Mouse (Mus musculus): ENCODE measurements around the gene Zfp644. TPM values are rescaled to one million over a fixed set of nuclear protein-coding genes. Genes with fewer than 3 reads are reported as not detected.

Zfp644 gene
- polyA plus RNA-seq, 1 experiment from 2014 or later = 106 TPM

GRCm38 (mm10) chr5:106622193-106622592, 74.9 kb downstream of the Zfp644 start:
- ATAC-seq = no peak
- 94% methylated on average over 5 of the region's 5 CpGs for WGBS
- H3K9me3 ChIP-seq (replicated peaks; ENCODE audit: control insufficient read depth, low read length) = no peaks in the 10 kb centered on the region

GRCm38 (mm10) chr5:106620446-106620845, 76.6 kb downstream of the Zfp644 start:
- H3K9me3 ChIP-seq (replicated peaks; ENCODE audit: control insufficient read depth, low read length) = no peaks in the 10 kb centered on the region
- no peaks in the 10 kb centered on the region for H3K27me3 ChIP-seq (replicated peaks; ENCODE audit: control insufficient read depth, insufficient read depth, low read length)
- H3K4me3 ChIP-seq (ENCODE audit: low read depth, low read length) = no peak overlapping the region
- H3K4me1 ChIP-seq (ENCODE audit: control insufficient read depth, insufficient read depth, low read length) = no peaks in the 10 kb centered on the region
- H3K36me3 ChIP-seq (ENCODE audit: control insufficient read depth, insufficient read depth, low read length) = peaks cover 28% of the 10 kb centered on the region; the same call in 1 of the 2 replicates
- no peak overlapping the region for H3K9ac ChIP-seq (ENCODE audit: low read length)
- 93% methylated on average over 6 of the region's 6 CpGs for WGBS
- no peak for DNase-seq (ENCODE audit: low spot score)
- ATAC-seq = no peak
- no peak overlapping the region for H3K27ac ChIP-seq (ENCODE audit: low read depth, low read length)
- no peak overlapping the region for H3K4me2 ChIP-seq (ENCODE audit: low read length)

More at GRCm38 (mm10) chr5:106622193-106622592, 74.9 kb downstream of the Zfp644 start:
- H3K27ac ChIP-seq (ENCODE audit: low read depth, low read length) = no peak overlapping the region
- H3K9ac ChIP-seq (ENCODE audit: low read length) = no peak overlapping the region
- H3K36me3 ChIP-seq (ENCODE audit: control insufficient read depth, insufficient read depth, low read length) = peaks cover 28% of the 10 kb centered on the region; the same call in 1 of the 2 replicates
- DNase-seq (ENCODE audit: low spot score) = no peak
- H3K27me3 ChIP-seq (replicated peaks; ENCODE audit: control insufficient read depth, insufficient read depth, low read length) = no peaks in the 10 kb centered on the region
- no peaks in the 10 kb centered on the region for H3K4me1 ChIP-seq (ENCODE audit: control insufficient read depth, insufficient read depth, low read length)
- H3K4me3 ChIP-seq (ENCODE audit: low read depth, low read length) = no peak overlapping the region
- H3K4me2 ChIP-seq (ENCODE audit: low read length) = no peak overlapping the region

- Histone ChIP-seq H3K4me3 (ENCODE audit: low read depth, low read length) (no peak overlapping the region), H3K27ac (ENCODE audit: low read depth, low read length) (no peak overlapping the region), H3K4me1 (ENCODE audit: control insufficient read depth, insufficient read depth, low read length) (no peaks in the 10 kb centered on the region), H3K36me3 (ENCODE audit: control insufficient read depth, insufficient read depth, low read length) (peaks cover 13% of the 10 kb centered on the region; the same call in 1 of the 2 replicates), H3K9ac (ENCODE audit: low read length) (no peak overlapping the region), H3K4me2 (ENCODE audit: low read length) (no peak overlapping the region), H3K9me3 (replicated peaks; ENCODE audit: control insufficient read depth, low read length) (no peaks in the 10 kb centered on the region), H3K27me3 (replicated peaks; ENCODE audit: control insufficient read depth, insufficient read depth, low read length) (no peaks in the 10 kb centered on the region)
- ATAC-seq = no peak
- 97% methylated on average over 2 of the region's 2 CpGs for WGBS
- no peak for DNase-seq (ENCODE audit: low spot score)
Observed at GRCm38 (mm10) chr5:106615006-106615405, 82.1 kb downstream of the Zfp644 start.

GRCm38 (mm10) chr5:106614570-106614969, 82.5 kb downstream of the Zfp644 start:
- no peak overlapping the region for H3K27ac ChIP-seq (ENCODE audit: low read depth, low read length)
- no peaks in the 10 kb centered on the region for H3K4me1 ChIP-seq (ENCODE audit: control insufficient read depth, insufficient read depth, low read length)
- no peak overlapping the region for H3K4me2 ChIP-seq (ENCODE audit: low read length)
- 86% methylated on average over 7 of the region's 7 CpGs for WGBS
- ATAC-seq (no peak), DNase-seq (ENCODE audit: low spot score) (no peak)
- peaks cover 13% of the 10 kb centered on the region; the same call in 1 of the 2 replicates for H3K36me3 ChIP-seq (ENCODE audit: control insufficient read depth, insufficient read depth, low read length)
- H3K4me3 ChIP-seq (ENCODE audit: low read depth, low read length) = no peak overlapping the region
- H3K27me3 ChIP-seq (replicated peaks; ENCODE audit: control insufficient read depth, insufficient read depth, low read length) = no peaks in the 10 kb centered on the region
- no peaks in the 10 kb centered on the region for H3K9me3 ChIP-seq (replicated peaks; ENCODE audit: control insufficient read depth, low read length)
- H3K9ac ChIP-seq (ENCODE audit: low read length) = no peak overlapping the region

GRCm38 (mm10) chr5:106612151-106612550, 84.9 kb downstream of the Zfp644 start:
- no peak overlapping the region for H3K4me2 ChIP-seq (ENCODE audit: low read length)
- WGBS = 97% methylated on average over 2 of the region's 2 CpGs
- ATAC-seq = no peak

GRCm38 (mm10) chr5:106608798-106609197, 88.3 kb downstream of the Zfp644 start, which contains the start of gene Gm17304:
Gm17304 (plus strand) TSS chr5:106609098.
- no peak within 1 kb of the TSS for H3K27ac ChIP-seq (ENCODE audit: low read depth, low read length)
- DNase-seq (ENCODE audit: low spot score) (no peak), ATAC-seq (no peak)
- no peaks in the 10 kb centered on the region for H3K4me1 ChIP-seq (ENCODE audit: control insufficient read depth, insufficient read depth, low read length)
- peaks cover 4% of the 10 kb centered on the region; the same call in 1 of the 2 replicates for H3K36me3 ChIP-seq (ENCODE audit: control insufficient read depth, insufficient read depth, low read length)
- no peak within 1 kb of the TSS for H3K4me2 ChIP-seq (ENCODE audit: low read length)
- 95% methylated on average over 4 of the region's 4 CpGs for WGBS
- no peak within 1 kb of the TSS for H3K9ac ChIP-seq (ENCODE audit: low read length)
- no peak within 1 kb of the TSS for H3K4me3 ChIP-seq (ENCODE audit: low read depth, low read length)
- H3K27me3 ChIP-seq (replicated peaks; ENCODE audit: control insufficient read depth, insufficient read depth, low read length) = no peaks in the 10 kb centered on the region
- H3K9me3 ChIP-seq (replicated peaks; ENCODE audit: control insufficient read depth, low read length) = no peaks in the 10 kb centered on the region

More at GRCm38 (mm10) chr5:106612151-106612550, 84.9 kb downstream of the Zfp644 start:
- Histone ChIP-seq H3K27me3 (replicated peaks; ENCODE audit: control insufficient read depth, insufficient read depth, low read length) (no peaks in the 10 kb centered on the region), H3K27ac (ENCODE audit: low read depth, low read length) (no peak overlapping the region), H3K4me3 (ENCODE audit: low read depth, low read length) (no peak overlapping the region), H3K36me3 (ENCODE audit: control insufficient read depth, insufficient read depth, low read length) (peaks cover 4% of the 10 kb centered on the region; the same call in 1 of the 2 replicates), H3K4me1 (ENCODE audit: control insufficient read depth, insufficient read depth, low read length) (no peaks in the 10 kb centered on the region), H3K9ac (ENCODE audit: low read length) (no peak overlapping the region), H3K9me3 (replicated peaks; ENCODE audit: control insufficient read depth, low read length) (no peaks in the 10 kb centered on the region)
- DNase-seq (ENCODE audit: low spot score) = no peak

GRCm38 (mm10) chr5:106607081-106607480, 90.0 kb downstream of the Zfp644 start:
- no peak overlapping the region for H3K4me3 ChIP-seq (ENCODE audit: low read depth, low read length)
- WGBS = 91% methylated on average over 5 of the region's 5 CpGs

GRCm38 (mm10) chr5:106605096-106605495, 92.0 kb downstream of the Zfp644 start:
- DNase-seq (ENCODE audit: low spot score) = no peak
- H3K27me3 ChIP-seq (replicated peaks; ENCODE audit: control insufficient read depth, insufficient read depth, low read length) = no peaks in the 10 kb centered on the region
- H3K9ac ChIP-seq (ENCODE audit: low read length) = no peak overlapping the region
- no peak overlapping the region for H3K4me3 ChIP-seq (ENCODE audit: low read depth, low read length)
- 84% methylated on average over 6 of the region's 6 CpGs for WGBS
- H3K27ac ChIP-seq (ENCODE audit: low read depth, low read length) = no peak overlapping the region
- H3K4me1 ChIP-seq (ENCODE audit: control insufficient read depth, insufficient read depth, low read length) = no peaks in the 10 kb centered on the region
- H3K9me3 ChIP-seq (replicated peaks; ENCODE audit: control insufficient read depth, low read length) = no peaks in the 10 kb centered on the region
- no peak overlapping the region for H3K4me2 ChIP-seq (ENCODE audit: low read length)
- peaks cover 7% of the 10 kb centered on the region; the same call in 1 of the 2 replicates for H3K36me3 ChIP-seq (ENCODE audit: control insufficient read depth, insufficient read depth, low read length)
- no peak for ATAC-seq

More at GRCm38 (mm10) chr5:106607081-106607480, 90.0 kb downstream of the Zfp644 start:
- Histone ChIP-seq H3K4me2 (ENCODE audit: low read length) (no peak overlapping the region), H3K9me3 (replicated peaks; ENCODE audit: control insufficient read depth, low read length) (no peaks in the 10 kb centered on the region), H3K4me1 (ENCODE audit: control insufficient read depth, insufficient read depth, low read length) (no peaks in the 10 kb centered on the region), H3K27ac (ENCODE audit: low read depth, low read length) (no peak overlapping the region), H3K36me3 (ENCODE audit: control insufficient read depth, insufficient read depth, low read length) (peaks cover 7% of the 10 kb centered on the region; the same call in 1 of the 2 replicates), H3K9ac (ENCODE audit: low read length) (no peak overlapping the region), H3K27me3 (replicated peaks; ENCODE audit: control insufficient read depth, insufficient read depth, low read length) (no peaks in the 10 kb centered on the region)
- DNase-seq (ENCODE audit: low spot score) = no peak
- no peak for ATAC-seq

- Histone ChIP-seq H3K9me3 (replicated peaks; ENCODE audit: control insufficient read depth, low read length) (no peaks in the 10 kb centered on the region), H3K27ac (ENCODE audit: low read depth, low read length) (no peak overlapping the region), H3K4me1 (ENCODE audit: control insufficient read depth, insufficient read depth, low read length) (no peaks in the 10 kb centered on the region), H3K36me3 (ENCODE audit: control insufficient read depth, insufficient read depth, low read length) (peaks cover 7% of the 10 kb centered on the region; the same call in 1 of the 2 replicates), H3K4me2 (ENCODE audit: low read length) (no peak overlapping the region), H3K9ac (ENCODE audit: low read length) (no peak overlapping the region), H3K27me3 (replicated peaks; ENCODE audit: control insufficient read depth, insufficient read depth, low read length) (no peaks in the 10 kb centered on the region), H3K4me3 (ENCODE audit: low read depth, low read length) (no peak overlapping the region)
- 93% methylated on average over 5 of the region's 5 CpGs for WGBS
- ATAC-seq = no peak
- no peak for DNase-seq (ENCODE audit: low spot score)
Observed at GRCm38 (mm10) chr5:106604381-106604780, 92.7 kb downstream of the Zfp644 start.

Measured in forebrain, embryonic 14.5 days (tissue).